Mouse (Mus musculus): ENCODE measurements around the gene Zfp991.
"Not testable (repeated sequence)": the region's sequence is repeated elsewhere in the genome, so short reads cannot be mapped to it uniquely, and the experiment has no call there.

Gene Zfp991

DNA sequence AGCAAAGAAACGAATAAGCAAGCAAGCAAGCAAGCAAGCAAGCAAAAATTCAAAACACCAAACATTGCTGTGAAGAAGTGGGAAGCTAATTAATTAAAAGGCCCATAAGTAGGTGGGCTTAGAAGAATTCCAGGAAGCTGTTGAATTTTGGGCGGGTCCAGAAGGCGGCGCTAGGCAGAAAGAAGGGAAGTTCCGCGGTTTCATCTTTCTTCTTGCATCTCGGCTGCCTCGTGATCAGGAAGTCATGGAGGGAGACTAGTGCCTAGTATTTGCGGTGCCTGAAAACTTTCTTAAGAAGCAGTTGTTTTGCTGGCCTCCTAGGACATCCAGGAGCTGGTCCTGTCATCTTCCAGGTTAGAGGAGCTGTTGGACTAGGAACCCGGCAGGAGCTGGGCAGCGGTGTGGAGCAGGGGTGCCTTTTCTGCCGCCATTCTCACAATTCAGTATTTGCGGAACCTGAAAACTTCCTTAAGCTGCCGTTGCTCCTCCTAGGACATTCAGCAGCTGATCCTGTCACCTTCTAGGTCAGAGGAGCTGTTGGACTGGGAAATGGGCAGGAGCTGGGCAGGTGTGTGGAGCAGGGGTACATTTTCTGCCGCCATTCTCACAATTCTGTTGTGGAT, at the start of gene Zfp991:
Gene Zfp991, plus strand, starts transcription at position 202 of the 623 bp plus-strand sequence.
- in situ Hi-C loops (cut with MboI, MseI): not testable (repeated sequence)

DNA sequence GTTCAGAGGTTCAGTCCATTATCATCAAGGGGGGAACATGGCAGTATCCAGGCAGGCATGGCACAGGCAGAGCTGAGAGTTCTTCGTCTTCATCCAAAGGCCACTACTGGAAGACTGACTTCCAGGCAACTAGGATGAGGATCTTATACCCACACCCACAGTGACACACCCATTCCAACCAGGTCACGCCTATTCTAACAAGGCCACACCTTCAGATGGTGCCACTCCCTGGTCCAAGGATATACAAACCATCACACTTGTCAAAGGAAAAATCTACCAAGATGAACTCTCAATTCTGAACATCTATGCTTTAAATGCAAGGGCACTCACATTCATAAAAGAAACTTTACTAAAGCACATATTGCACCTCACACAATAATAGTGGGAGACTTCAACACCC, 36.2 kb upstream of the Zfp991 start:
- in situ Hi-C loops (cut with MboI, MseI): loop anchor here (5.0 kb wide), 3 partner anchors 523 to 1358 kb away; no protein-coding TSS in a partner anchor

DNA sequence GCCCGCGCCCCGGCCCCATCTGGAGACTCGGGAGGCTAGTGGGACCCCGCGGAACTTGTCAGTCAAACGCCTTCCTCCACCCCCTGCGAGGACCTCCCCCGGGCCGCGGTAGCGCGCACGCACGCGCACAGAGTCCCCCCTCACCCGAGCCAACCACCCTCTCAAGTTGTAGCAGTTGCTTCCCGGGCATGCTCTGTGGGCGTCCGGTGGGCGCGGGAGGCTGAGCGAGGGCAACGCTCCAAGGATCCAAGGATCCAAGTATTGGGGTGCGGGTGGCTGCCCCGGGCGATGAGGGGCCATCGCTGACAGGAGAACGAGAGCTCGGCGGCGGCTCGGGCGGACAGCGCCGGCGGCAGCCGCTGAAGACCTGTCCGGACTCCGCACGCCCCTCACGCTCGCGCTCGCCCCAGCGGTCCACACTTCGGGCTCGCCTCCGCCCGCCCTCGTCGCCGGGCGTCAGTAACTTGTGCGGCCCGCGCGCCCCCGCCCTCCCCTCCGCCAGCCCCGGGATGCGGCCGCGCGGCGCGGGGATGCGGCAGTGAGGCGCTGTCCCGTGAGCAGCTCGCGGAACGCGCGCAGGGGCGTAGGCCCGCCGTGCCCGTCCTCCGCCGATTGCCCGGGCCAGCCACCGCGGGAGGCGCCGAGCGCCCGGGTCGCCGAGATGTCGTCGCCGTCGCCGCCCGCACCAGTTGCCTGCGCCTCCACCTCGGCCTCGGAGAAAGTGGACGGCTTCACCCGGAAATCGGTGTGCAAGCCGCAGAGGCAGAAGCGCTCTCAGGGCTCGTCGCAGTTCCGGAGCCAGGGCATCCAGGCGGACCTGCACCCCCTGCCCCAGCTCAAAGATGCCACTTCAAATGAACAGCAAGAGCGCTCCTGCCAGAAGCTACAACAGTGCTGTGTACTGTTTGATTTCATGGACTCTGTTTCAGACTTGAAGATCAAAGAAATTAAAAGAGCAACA, 29.9 kb upstream of the Zfp991 start:
- in situ Hi-C loops (cut with MboI, MseI): not testable (repeated sequence)

DNA sequence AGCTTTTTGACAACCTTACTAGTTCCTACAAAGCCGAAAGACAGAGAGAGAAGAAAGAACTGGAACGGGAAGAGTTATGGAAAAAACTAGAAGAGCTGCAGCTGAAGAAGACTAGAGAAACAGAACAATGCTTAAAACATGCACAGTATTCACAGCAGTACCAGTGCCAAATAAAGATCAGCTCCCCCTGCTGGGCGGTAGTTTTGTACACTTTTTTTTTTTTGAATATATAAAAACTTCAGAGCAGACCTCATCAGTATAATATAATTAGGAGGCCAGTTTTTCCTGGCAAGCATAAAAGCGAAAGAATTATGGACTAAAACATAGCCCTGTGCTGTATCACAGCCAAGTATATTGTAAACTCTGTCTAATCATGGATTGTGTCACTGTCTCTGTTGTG, 28.0 kb upstream of the Zfp991 start:
- in situ Hi-C loops (cut with MboI, MseI): not testable (repeated sequence)

DNA sequence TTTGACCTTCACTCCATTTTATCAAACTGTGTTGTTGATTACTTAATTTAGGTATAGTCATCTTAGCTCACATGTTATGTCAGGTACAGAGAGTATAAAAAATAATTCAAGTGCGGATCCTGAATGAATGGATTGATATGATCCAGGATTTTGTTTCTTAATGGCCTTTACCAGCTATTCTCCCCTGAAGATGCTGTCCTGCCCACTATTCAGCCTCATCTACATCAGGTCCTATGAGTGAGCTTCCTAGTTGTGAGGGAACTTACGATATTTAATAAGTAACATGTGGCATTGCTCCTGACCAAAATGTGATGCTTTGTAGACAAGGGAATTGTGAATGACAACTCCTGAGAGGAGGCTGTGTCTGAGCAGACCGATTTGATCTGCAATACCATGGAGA, 14.0 kb upstream of the Zfp991 start:
- in situ Hi-C loops (cut with MboI, MseI): not testable (repeated sequence)

DNA sequence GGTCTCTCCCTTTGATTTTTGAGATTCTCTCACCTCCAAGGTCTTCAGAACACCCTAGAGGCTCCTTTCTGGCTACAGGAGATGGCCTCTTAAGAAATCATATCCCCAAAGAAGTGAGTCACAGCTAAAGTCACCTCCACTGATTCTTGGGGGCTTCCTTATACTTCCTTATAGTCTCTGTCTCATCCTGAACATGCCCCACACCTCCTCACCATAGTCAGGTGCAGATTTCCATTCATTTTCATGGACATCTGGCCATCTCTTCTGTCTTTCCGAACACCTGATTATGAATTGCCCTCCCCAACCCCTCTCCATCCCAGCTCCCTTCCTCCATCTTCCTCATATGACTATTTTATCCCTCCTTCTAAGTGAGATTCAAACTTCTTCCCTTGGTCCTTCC, 9.6 kb upstream of the Zfp991 start:
- in situ Hi-C loops (cut with MboI, MseI): loop anchor here (5.0 to 10.0 kb wide), 3 partner anchors 315 to 1350 kb away; no protein-coding TSS in a partner anchor

DNA sequence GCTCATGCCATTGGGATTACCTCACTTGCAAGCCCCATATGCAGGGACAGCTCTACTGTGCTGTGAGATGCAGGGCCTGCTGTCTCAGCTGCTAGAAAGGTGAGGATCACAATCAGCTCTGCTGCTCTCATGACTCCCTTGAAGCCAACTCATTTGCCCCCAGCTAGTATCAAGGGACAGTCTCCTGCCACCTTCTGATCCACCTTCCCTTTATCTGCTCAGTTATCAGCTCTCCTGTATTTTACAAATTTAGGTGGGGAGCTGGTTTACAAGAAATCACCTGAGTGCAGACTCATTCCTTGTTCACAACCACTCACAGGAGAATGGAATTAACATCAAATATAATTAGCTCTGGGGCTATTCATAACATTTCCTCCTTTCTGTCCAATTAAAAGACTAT, 8.0 kb upstream of the Zfp991 start:
- in situ Hi-C loops (cut with MboI, MseI): loop anchor here (5.0 to 10.0 kb wide), 3 partner anchors 314 to 1351 kb away; no protein-coding TSS in a partner anchor

DNA sequence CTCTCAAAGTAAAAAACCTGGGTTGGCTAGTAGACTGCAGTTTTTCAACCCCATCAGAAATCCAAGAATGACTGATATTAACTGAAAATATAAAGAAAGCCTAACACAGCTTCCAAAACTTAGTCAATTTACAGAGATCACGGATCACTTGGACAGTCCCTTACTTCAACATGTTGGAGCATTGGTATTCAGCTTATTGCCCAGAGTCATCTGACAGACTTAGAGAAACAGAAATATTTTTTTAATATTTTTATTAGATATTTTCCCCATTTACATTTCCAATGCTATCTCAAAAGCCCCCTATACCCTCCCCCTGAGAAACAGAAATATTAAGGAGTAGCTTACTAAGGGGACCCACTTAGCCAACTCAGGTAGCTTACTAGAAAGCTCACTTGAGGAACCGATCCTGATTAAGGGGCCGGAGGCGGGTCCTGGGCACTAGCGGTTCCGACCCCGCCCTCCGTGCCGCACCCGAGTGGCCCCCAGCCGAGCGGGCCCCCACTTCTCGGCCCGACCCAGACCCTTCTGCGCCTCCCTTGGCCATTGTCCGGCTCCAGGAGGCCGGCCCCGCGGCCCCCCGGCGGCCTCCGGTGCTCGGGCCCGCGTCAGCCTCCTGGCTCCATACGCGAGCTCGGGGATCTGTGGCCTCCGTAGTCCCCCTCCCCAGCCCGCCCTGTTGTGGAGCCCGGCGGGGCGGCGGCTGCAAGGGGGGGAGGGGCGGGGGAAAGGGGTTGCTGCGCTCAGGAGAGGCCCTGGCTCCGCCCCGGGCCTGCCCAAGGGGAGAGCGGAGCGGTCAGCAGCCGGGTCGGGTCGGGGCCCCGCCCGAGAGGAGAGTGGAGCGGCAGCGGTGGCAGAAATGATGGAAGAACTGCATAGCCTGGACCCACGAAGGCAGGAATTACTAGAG, 7.2 kb upstream of the Zfp991 start:
- in situ Hi-C loops (cut with MboI, MseI): loop anchor here (5.0 to 10.0 kb wide), 7 partner anchors 103 to 1567 kb away; no protein-coding TSS in a partner anchor

DNA sequence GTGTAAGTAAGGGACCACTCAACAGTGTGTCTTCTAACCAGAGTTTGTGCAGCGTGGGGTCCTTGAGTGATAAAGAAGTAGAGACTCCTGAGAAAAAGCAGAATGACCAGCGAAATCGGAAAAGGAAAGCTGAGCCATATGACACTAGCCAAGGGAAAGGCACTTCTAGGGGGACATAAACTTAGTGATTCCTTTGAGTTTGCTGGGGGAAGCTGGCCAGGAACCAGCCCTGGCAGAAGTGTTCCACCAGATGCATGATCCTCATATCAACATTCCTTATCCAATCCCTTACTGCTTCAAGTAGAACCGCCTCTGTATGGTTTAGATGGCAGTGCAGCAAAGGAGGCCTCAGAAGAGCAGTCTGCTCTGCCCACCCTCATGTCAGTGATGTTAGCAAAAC, 6.5 kb upstream of the Zfp991 start:
- in situ Hi-C loops (cut with MboI, MseI): loop anchor here (5.0 to 10.0 kb wide), 5 partner anchors 102 to 1568 kb away; no protein-coding TSS in a partner anchor

DNA sequence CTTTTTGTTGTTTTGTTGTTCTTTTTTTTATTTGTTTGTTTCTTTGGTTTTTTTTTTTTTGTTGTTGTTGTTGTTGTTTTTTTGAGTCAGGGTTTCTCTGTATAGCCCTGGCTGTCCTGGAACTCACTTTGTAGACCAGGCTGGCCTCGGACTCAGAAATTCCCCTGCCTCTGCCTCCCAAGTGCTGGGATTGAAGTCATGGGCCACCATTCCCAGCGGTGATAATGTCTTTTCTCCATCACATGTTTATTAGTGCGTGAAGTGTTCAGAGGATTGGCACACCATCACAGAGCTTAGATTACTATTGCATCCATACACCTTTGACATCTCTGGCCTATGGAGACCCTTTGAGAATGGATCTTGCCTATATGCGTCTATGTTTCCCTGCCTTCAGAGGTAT, 6.0 kb upstream of the Zfp991 start:
- in situ Hi-C loops (cut with MboI, MseI): loop anchor here (5.0 to 10.0 kb wide), 5 partner anchors 101 to 1569 kb away; no protein-coding TSS in a partner anchor

DNA sequence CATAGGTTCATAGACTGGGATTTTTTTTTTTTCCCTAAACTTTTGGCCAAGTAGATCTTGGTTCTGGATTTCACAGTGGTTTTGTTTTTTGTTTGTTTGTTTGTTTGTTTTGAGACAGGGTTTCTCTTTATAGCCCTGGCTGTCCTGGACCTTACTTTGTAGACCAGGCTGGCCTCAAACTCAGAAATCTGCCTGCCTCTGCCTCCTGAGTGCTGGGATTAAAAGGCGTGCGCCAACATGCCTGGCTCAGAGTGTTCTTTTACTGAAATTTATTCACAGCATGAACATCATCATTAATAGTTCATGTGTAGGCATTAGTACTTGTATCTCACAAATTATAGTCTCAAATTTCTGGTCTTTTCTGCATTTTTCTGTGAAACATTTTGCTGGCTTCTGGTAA, 5.4 kb upstream of the Zfp991 start:
- in situ Hi-C loops (cut with MboI, MseI): loop anchor here (5.0 to 10.0 kb wide), 5 partner anchors 101 to 1569 kb away; no protein-coding TSS in a partner anchor

DNA sequence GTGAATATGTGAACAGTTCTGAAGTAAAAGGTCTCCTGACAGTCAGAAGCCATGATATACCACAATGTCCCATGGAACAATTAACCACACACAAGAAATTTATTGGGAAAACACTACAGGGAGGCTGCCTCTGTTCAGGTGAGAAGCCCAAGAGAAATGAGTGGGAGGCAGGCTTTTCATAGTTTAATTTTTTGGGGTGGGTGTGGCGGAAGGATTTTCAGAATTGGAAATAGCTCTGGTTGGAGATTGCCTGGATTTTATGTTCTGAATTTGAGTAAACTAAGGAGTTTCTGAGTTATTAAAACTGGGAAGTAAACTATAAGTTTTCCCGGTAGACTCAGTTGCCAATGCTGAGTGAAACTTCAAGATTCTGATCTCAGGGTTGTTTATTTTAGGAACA, 4.7 kb upstream of the Zfp991 start:
- in situ Hi-C loops (cut with MboI, MseI): loop anchor here (5.0 to 10.0 kb wide), 5 partner anchors 100 to 1570 kb away; no protein-coding TSS in a partner anchor

DNA sequence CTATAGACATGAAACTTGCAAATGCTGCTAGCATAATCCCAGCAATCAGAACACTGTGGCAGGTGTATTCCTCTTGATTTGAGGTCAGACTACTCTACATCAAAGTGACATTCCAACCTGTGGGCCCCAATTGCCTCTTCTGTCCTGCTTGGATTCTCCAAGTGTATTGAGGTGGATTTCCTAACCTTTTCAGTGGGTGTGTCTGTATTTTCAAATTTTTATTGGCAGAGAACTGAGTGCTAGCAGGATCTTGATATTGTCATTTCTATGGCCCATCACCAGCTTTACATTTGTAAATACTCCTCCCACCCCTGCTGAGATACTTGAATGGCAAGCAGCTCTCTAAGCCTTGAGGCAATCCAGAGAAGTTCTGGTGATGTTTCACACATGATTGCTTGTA, 3.7 kb upstream of the Zfp991 start:
- in situ Hi-C loops (cut with MboI, MseI): loop anchor here (5.0 to 10.0 kb wide), 5 partner anchors 99 to 1571 kb away; no protein-coding TSS in a partner anchor

DNA sequence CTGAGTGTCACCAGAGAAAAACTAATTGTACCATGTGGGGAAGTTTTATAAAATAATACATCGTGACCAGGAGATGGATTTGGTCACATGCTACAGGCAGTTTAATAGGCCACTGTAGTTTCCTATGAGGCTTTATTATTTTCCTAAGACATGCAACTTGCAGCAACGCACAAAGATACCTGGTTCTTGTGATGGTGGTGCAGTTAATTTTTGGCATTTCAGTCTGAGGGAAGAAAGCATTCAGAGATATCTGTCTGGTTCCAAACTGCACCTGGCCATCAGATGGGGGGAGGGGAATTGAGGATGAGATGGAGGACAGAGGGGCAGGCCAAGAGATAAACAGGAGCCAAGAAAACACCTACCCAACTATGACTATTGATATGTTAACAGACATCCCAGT, 1.8 kb downstream of the Zfp991 start:
- in situ Hi-C loops (cut with MboI, MseI): not testable (repeated sequence)

DNA sequence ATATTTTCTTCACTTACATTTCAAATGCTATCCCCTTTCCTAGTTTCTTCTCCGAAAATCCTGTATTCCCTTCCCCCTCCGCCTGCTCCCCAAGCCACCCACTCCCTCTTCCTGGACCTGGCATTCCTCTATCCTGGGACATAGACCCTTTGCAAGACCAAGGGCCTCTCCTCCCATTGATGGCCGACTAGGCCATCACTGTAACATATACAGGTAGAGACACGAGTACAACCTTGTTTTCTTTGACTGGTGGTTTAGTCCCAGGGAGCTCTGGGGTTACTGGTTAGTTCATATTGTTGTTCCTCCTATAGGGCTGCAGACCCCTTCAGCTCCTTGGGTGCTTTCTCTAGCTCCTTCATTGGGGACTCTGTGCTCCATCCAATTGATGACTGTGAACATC, 9.9 kb downstream of the Zfp991 start:
- in situ Hi-C loops (cut with MboI, MseI): loop anchor here (5.0 kb wide), 2 partner anchors 714 to 1724 kb away; no protein-coding TSS in a partner anchor

DNA sequence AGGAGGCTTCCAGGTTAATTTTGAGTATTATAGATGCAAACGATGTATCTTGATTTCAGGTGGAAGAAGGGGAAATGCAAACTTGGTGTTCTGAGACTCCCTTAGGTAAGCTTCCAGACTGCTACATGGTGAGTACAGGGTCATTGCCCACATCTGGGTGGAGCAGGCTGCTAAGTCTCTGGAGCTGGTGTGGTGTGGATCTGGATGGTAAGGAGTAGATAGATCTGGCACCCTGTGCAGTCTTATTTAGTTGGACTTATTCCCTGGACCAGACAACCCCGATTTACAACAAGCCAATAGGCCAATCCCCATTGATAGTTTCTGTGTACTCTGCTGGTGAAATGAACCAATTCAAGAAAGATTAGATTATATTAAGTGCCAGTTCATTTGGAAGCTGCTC, 33.4 kb downstream of the Zfp991 start:
- in situ Hi-C loops (cut with MboI, MseI): loop anchor here (5.0 kb wide), 1 partner anchor 1348 kb away; no protein-coding TSS in a partner anchor

DNA sequence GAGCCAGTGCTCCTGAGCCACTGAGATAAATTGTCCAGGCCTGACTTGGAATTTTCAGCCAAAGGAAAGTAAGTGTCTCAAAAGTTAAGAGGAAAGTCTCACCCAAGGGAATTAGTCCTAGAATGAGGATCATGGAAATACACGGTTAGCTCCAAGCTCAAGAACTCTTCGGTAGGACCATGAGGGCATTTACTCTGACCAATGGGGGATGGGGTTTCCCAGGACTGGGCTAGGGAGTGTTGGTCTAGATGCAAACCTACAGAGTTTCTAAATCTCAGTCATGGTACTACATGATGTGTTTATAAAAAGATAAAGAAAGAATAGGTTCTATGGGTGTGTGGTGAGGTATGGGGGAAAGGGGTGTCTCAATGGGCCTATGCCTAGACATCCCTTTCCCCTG, 38.7 kb downstream of the Zfp991 start:
- in situ Hi-C loops (cut with MboI, MseI): loop anchor here (5.0 kb wide), 2 partner anchors 518 to 713 kb away; no protein-coding TSS in a partner anchor

DNA sequence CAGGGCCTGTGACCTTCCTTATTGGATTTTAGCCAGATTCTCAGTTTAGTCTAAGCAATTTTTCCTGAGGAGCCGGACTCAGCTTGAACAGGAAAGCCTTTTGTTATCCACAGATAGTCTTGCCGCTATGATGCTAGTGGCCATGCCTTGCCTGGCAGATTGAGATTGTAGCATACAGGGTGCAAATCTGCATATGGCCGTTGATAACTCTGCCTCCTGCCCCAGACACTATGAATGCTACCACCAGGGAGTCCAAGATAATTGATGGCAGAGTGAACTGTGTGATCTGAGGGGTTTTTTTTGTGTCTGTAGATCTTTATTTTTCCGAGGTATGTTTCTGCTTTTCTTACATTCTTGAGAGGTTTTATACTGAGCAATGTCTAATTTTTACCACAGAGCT, 39.7 kb downstream of the Zfp991 start:
- in situ Hi-C loops (cut with MboI, MseI): loop anchor here (5.0 kb wide), 2 partner anchors 519 to 714 kb away; no protein-coding TSS in a partner anchor

DNA sequence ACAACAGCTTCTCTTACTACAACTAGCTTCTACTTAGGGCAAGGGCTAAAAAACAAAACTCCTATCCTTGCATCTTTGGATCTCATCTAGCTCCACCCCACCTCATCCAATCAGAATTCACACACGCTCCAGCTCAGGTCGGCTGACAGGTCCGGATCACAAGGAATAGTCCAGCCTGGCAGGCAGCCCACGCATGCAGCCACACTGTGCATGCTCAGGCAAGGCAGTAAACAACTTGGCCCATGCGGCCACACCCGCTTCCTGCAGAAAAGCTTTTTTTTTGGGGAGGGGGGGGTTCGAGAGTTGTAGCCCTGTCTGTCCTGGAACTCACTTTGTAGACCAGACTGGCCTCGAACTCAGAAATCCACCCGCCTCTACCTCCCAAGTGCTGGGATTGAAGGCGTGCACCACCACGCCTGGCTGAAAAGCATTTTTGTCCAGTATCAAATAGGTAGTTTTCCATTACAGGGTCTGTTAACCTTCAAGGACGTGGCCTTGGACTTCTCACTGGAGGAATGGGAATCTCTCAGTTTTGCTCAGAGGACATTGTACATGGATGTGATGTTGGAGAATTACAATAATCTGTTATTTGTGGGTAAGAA, 44.5 kb downstream of the Zfp991 start:
- in situ Hi-C loops (cut with MboI, MseI): loop anchor here (25.0 kb wide), 1 partner anchor 439 kb away; no protein-coding TSS in a partner anchor

DNA sequence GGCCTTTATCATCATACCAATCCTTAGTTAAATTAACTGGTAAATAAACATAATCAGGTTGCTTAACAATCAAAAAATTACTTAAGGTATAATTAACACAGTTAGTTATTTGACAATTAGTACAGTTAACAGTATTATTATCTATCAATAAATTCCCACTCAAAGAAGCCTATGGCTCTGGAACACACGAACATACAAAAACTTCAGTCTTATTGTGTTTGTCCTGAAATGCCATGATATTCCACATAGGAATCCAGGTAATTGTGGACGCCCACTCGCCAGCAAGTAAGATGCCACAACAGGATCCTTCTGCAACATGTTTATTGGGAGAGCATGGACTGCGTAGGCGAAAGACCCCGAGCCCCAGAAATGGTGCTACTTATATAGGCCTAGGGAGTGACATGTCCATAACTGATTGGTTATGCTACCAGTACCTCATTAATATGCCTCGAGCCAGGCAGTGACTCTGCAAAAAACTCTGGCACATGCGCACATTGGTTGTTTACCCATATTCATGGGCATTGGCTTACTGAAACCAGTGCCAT, 49.4 kb downstream of the Zfp991 start:
- in situ Hi-C loops (cut with MboI, MseI): loop anchor here (25.0 kb wide), 1 partner anchor 444 kb away; no protein-coding TSS in a partner anchor
